Comparison of ENCODE assay signal across 8 mouse cellular contexts in genomic region chr5:147725831-147726700, GRCm38 (mm10). TPM values are rescaled to one million over a fixed set of nuclear protein-coding genes. Genes with fewer than 3 reads are reported as not detected.
A peak's percentile ranks its signal among the peaks of the same experiment; 100 is the strongest.
DNase-seq lines count a peak whose midpoint lies in the region; ATAC-seq lines count a peak whose summit lies in the region.

TSS of gene Flt1 (minus strand) at chr5:147726011.

- no peaks in the 10 kb centered on the region for H3K9me3 ChIP-seq in intestine, embryonic 16.5 days (ENCODE audit: control insufficient read depth, low read length)
- no peaks in the 10 kb centered on the region for H3K9me3 ChIP-seq in limb, embryonic 13.5 days
- no peaks in the 10 kb centered on the region for H3K9me3 ChIP-seq in midbrain, embryonic 14.5 days (ENCODE audit: control insufficient read depth, low read length)

- H3K36me3 ChIP-seq in intestine, embryonic 16.5 days (ENCODE audit: control insufficient read depth, insufficient read depth, low read length) = no peaks in the 10 kb centered on the region
- H3K36me3 ChIP-seq in limb, embryonic 13.5 days = no peaks in the 10 kb centered on the region
- H3K36me3 ChIP-seq in midbrain, embryonic 14.5 days (ENCODE audit: control insufficient read depth, insufficient read depth, low read length) = no peaks in the 10 kb centered on the region

- under 1% methylated on average over 70 of the region's 82 CpGs for WGBS in intestine, embryonic 16.5 days
- under 1% methylated on average over 82 of the region's 82 CpGs for WGBS in limb, embryonic 13.5 days
- WGBS in midbrain, embryonic 14.5 days = under 1% methylated on average over 80 of the region's 82 CpGs

- H3K4me1 ChIP-seq in brown adipose tissue, adult 24 weeks (ENCODE audit: control insufficient read depth, insufficient read depth, insufficient read length, low read length) = peaks cover 7% of the 10 kb centered on the region; the same call in 1 of the 2 replicates
- H3K4me1 ChIP-seq in intestine, embryonic 16.5 days (ENCODE audit: control insufficient read depth, insufficient read depth, low read length) = peaks cover 20% of the 10 kb centered on the region
- H3K4me1 ChIP-seq in limb, embryonic 13.5 days = peaks cover 18% of the 10 kb centered on the region
- peaks cover 16% of the 10 kb centered on the region; the same call in 1 of the 2 replicates for H3K4me1 ChIP-seq in midbrain, embryonic 14.5 days (ENCODE audit: control insufficient read depth, insufficient read depth, low read length)

- peaks cover 61% of the 10 kb centered on the region for H3K27me3 ChIP-seq in intestine, embryonic 16.5 days (replicated peaks; ENCODE audit: control insufficient read depth, insufficient read depth, low read length)
- peaks cover 96% of the 10 kb centered on the region for H3K27me3 ChIP-seq in limb, embryonic 13.5 days
- H3K27me3 ChIP-seq in midbrain, embryonic 14.5 days (ENCODE audit: control insufficient read depth, insufficient read depth, low read length) = peaks cover 72% of the 10 kb centered on the region

- peak within 1 kb of the TSS; percentile 80 for H3K4me2 ChIP-seq in intestine, embryonic 16.5 days (ENCODE audit: low read depth, low read length)
- peak within 1 kb of the TSS; percentile 89 for H3K4me2 ChIP-seq in limb, embryonic 13.5 days (replicated peaks)
- H3K4me2 ChIP-seq in midbrain, embryonic 14.5 days (ENCODE audit: low read length) = peak within 1 kb of the TSS; percentile 65

- no peak for DNase-seq in frontal cortex, adult 2 months (ENCODE audit: extremely low spot score in 1 of 2, low spot score in 1 of 2)
- DNase-seq in frontal cortex, postnatal 36 days (ENCODE audit: low spot score in 2 of 2) = no peak
- peak; percentile 32 for DNase-seq in midbrain, embryonic 14.5 days
- no peak for DNase-seq in right cerebral cortex, postnatal 36 days (ENCODE audit: low spot score in 2 of 2)

- peak within 1 kb of the TSS; percentile 97 for H3K27ac ChIP-seq in brown adipose tissue, adult 24 weeks (replicated peaks; ENCODE audit: low read depth, low read length)
- peak within 1 kb of the TSS; percentile 23 for H3K27ac ChIP-seq in intestine, embryonic 16.5 days (ENCODE audit: low read length)
- no peak within 1 kb of the TSS for H3K27ac ChIP-seq in limb, embryonic 13.5 days
- no peak within 1 kb of the TSS for H3K27ac ChIP-seq in midbrain, embryonic 14.5 days (replicated peaks; ENCODE audit: low read depth, low read length)

- ATAC-seq in granulocyte monocyte progenitor cell, adult 5-6 weeks (replicated peaks; ENCODE audit: poor library complexity, severe bottlenecking) = peak; percentile 7; the same call in 1 of the 2 replicates
- ATAC-seq in intestine, embryonic 16.5 days = peak; percentile 73
- ATAC-seq in limb, embryonic 13.5 days (ENCODE audit: low FRiP score, low read depth) = peak; percentile 54
- peak; percentile 50; the same call in 1 of the 2 replicates for ATAC-seq in midbrain, embryonic 14.5 days (ENCODE audit: low FRiP score, low TSS enrichment)

- peak within 1 kb of the TSS; percentile 75 for H3K4me3 ChIP-seq in brown adipose tissue, adult 24 weeks (ENCODE audit: insufficient read depth, low read depth, low read length)
- peak within 1 kb of the TSS; percentile 53 for H3K4me3 ChIP-seq in intestine, embryonic 16.5 days (ENCODE audit: low read length)
- peak within 1 kb of the TSS; percentile 52 for H3K4me3 ChIP-seq in limb, embryonic 13.5 days
- H3K4me3 ChIP-seq in midbrain, embryonic 14.5 days (replicated peaks; ENCODE audit: low read depth, low read length) = peak within 1 kb of the TSS; percentile 37

- peak within 1 kb of the TSS; percentile 50 for H3K9ac ChIP-seq in intestine, embryonic 16.5 days (ENCODE audit: low read depth, low read length)
- peak within 1 kb of the TSS; percentile 53 for H3K9ac ChIP-seq in limb, embryonic 13.5 days
- peak within 1 kb of the TSS; percentile 29 for H3K9ac ChIP-seq in midbrain, embryonic 14.5 days (replicated peaks; ENCODE audit: low read length)

RNA-seq across cellular contexts. Expression of gene Flt1, which starts in this region (rescaled TPM):
- 26.1 and 29.7 TPM in 2 replicates for polyA plus RNA-seq in frontal cortex, adult 2 months (2012; rRNA removed)
- polyA plus RNA-seq in brown adipose tissue, adult 24 weeks (2012; ENCODE audit: insufficient read depth, insufficient read length, missing spikeins) = 15.6 and 24.1 TPM in 2 replicates
- total RNA-seq in granulocyte monocyte progenitor cell, adult 5-6 weeks (2014; fragmentation: Nextera tagmentation) = 0.75 and 3.4 TPM in 2 replicates
- total RNA-seq in granulocyte monocyte progenitor cell, adult 5-6 weeks (2017) = 3.7 TPM in 2 replicates
- polyA plus RNA-seq in intestine, embryonic 16.5 days (2015; fragmentation: Nextera tagmentation; extraction: Ambion mirVana) = 9.7 and 10.0 TPM in 2 replicates
- 9.5 and 9.6 TPM in 2 replicates for polyA plus RNA-seq in limb, embryonic 13.5 days (2015; fragmentation: Nextera tagmentation; extraction: Ambion mirVana)
- 6.5 and 10.8 TPM in 2 replicates for polyA plus RNA-seq in midbrain, embryonic 14.5 days (2014; fragmentation: Nextera tagmentation; extraction: Ambion mirVana)

Comparison
In these comparisons a context has a peak if more than half of its experiments do, and no peak if none do; other contexts are left out.
1. H3K27ac ChIP-seq: peak in brown adipose tissue, adult 24 weeks (single experiment) and intestine, embryonic 16.5 days (single experiment); none in limb, embryonic 13.5 days (single experiment) and midbrain, embryonic 14.5 days (single experiment).
2. ATAC-seq: peak in every context shown above with its lines; median percentile 73 in intestine, embryonic 16.5 days; 54 in limb, embryonic 13.5 days; 50 in midbrain, embryonic 14.5 days; 7 in granulocyte monocyte progenitor cell, adult 5-6 weeks.
3. Peak in every context shown above with its lines, with median percentiles within 50 percentile points of each other: H3K4me3 ChIP-seq, H3K4me2 ChIP-seq and H3K9ac ChIP-seq.